Mouse (Mus musculus): ENCODE data around the gene Dab1.

GRCm38 (mm10) chr4:104674706-104675105, 1055.5 kb downstream of the Dab1 start:
- TF ChIP-seq POLR2A (IDR thresholded peaks at IDR 0.05; ENCODE audit: borderline replicate concordance, control insufficient read depth, low read depth, low read length) (no peak), CTCF (IDR thresholded peaks at IDR 0.05; ENCODE audit: control insufficient read depth, insufficient read depth, low read length) (no peak)
